Mouse (Mus musculus): ENCODE data around the gene Tjp1. TPM values are rescaled to one million over a fixed set of nuclear protein-coding genes. Genes with fewer than 3 reads are reported as not detected.
A peak's percentile ranks its signal among the peaks of the same experiment; 100 is the strongest.

Tjp1 gene
- total RNA-seq (2014; rRNA removed) (46.7 and 50.6 TPM in 2 replicates), polyA plus RNA-seq (2015; fragmentation: Nextera tagmentation; extraction: Ambion mirVana) (17.9 and 23.2 TPM in 2 replicates)

DNA sequence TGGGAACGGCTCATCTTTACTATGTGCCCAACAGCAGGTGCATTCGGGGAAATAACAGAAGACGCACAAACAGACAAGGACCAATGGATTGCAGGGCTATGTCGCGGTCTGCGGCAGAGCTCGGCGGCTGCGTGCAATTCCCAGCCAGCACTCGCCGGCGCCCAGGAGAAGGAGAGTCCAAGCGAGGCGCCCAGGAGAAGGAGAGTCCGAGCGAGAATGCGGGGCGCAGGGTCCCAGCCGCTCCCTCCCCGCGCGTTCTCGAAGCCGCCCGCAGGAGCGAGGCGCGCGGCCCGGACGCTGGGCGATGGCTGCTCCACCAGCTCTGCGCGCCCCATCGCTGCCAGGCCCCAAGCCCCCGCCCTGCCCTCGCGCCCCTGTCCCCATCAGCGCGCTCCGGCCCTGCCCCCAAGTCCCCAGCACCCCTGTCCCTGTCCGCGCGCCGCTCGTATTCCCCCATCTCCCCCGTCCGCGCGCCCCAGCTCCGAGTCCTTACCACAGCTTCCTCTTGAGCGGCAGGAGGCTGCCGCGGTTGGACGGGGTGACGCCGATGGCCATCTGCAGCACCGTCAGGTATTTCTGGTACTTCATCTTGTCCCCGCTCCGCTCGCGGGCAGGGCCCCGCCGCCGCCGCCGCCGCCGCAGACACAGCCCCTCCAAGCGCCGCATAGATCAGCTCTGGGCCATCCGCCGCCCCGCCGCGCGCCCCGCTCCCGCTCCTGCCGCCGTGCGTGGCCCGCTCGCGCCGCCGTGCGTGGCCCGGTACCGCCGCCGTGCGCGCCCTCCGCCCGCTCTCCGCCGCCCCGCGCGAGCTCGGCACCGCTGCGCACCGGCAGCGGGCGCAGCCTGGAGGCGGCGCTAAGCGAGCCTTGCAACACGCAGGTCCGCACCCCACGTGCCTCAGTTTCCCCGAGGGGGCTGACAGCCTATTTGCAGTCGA lies at the start of gene Tjp1:
Gene Tjp1 (minus strand): TSS at position 711 of the 937 bp plus-strand sequence.
- H3K27ac ChIP-seq (ENCODE audit: low read depth, low read length): peak within 1 kb of the TSS; percentile 90
- peak; percentile 49; the same call in 1 of the 2 replicates for TF ChIP-seq CTCF (IDR thresholded peaks at IDR 0.05)
- H3K27me3 ChIP-seq (ENCODE audit: insufficient read depth, low read length): no peaks in the 10 kb centered on the region
- H3K4me3 ChIP-seq (ENCODE audit: low read depth, low read length): peak within 1 kb of the TSS; percentile 82
- no peaks in the 10 kb centered on the region for H3K36me3 ChIP-seq (ENCODE audit: insufficient read depth, low read length)
- H3K4me1 ChIP-seq (ENCODE audit: insufficient read depth, low read length): no peaks in the 10 kb centered on the region
- under 1% methylated on average over 90 of the region's 115 CpGs for WGBS
- DNase-seq (ENCODE audit: low spot score): peak; percentile 76
- no peaks in the 10 kb centered on the region for H3K9me3 ChIP-seq (ENCODE audit: low read length)
- ATAC-seq (ENCODE audit: low FRiP score): peak; percentile 90
- H3K9ac ChIP-seq (replicated peaks; ENCODE audit: low read length, poor library complexity, severe bottlenecking): peak within 1 kb of the TSS; percentile 92
- H3K4me2 ChIP-seq (ENCODE audit: low read depth, low read length, poor library complexity, severe bottlenecking): peak within 1 kb of the TSS; percentile 64

DNA sequence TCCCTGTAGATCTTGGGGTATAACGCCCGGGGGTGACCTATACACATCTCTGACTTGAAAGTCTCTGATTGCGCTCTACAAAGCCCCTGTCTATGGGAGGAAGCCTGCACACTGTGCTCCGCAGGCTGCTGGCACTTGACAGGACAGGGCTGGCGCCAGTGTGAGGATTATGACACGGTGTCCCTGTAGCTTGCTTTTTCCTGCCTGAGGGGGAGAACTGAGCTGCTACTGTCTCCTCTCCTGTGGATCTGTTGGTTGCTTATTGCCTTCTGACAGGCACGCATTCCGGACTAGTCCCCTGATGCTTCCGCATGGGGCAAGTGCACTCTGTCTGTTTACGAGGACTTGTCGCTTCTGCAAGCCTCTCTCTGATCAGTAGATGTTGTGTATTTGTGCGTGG lies 49.5 kb upstream of the Tjp1 start:
- Histone ChIP-seq H3K27ac (ENCODE audit: low read depth, low read length) (no peak overlapping the region), H3K9me3 (ENCODE audit: low read length) (no peaks in the 10 kb centered on the region), H3K4me3 (ENCODE audit: low read depth, low read length) (no peak overlapping the region), H3K9ac (replicated peaks; ENCODE audit: low read length, poor library complexity, severe bottlenecking) (no peak overlapping the region), H3K4me1 (ENCODE audit: insufficient read depth, low read length) (no peaks in the 10 kb centered on the region), H3K36me3 (ENCODE audit: insufficient read depth, low read length) (no peaks in the 10 kb centered on the region), H3K4me2 (ENCODE audit: low read depth, low read length, poor library complexity, severe bottlenecking) (peak overlapping the region; percentile 23; the same call in 1 of the 2 replicates), H3K27me3 (ENCODE audit: insufficient read depth, low read length) (no peaks in the 10 kb centered on the region)
- DNase-seq (ENCODE audit: low spot score) (peak; percentile 84), ATAC-seq (ENCODE audit: low FRiP score) (peak; percentile 90)
- peak; percentile 24; the same call in 1 of the 2 replicates for TF ChIP-seq CTCF (IDR thresholded peaks at IDR 0.05)
- 37% methylated on average over 12 of the region's 12 CpGs for WGBS

DNA sequence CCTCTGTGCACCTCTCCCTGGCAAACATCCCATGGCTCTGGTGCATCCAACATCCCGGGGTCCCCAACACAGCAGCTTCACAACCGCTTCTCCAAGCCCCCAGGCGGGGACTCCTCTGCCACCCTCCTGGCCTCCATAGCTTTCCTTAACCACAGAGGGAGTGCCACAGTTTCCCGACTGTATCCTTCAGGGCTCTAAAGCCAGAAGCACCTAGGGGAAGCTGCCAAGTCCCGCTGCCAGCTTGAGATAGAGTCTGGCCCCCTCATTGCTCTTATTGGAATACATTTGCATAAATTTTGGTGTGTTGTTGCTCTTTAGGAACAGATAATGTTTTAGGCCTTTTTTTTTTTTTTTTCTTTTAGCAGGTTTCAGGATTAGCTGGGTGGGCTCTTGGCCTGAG lies 45.1 kb upstream of the Tjp1 start:
- no peak overlapping the region for H3K27ac ChIP-seq (ENCODE audit: low read depth, low read length)
- H3K9ac ChIP-seq (replicated peaks; ENCODE audit: low read length, poor library complexity, severe bottlenecking): no peak overlapping the region
- ATAC-seq (ENCODE audit: low FRiP score) (no peak), DNase-seq (ENCODE audit: low spot score) (peak; percentile 62)
- no peaks in the 10 kb centered on the region for H3K36me3 ChIP-seq (ENCODE audit: insufficient read depth, low read length)
- no peak overlapping the region for H3K4me2 ChIP-seq (ENCODE audit: low read depth, low read length, poor library complexity, severe bottlenecking)
- TF ChIP-seq CTCF (IDR thresholded peaks at IDR 0.05): no peak
- H3K4me1 ChIP-seq (ENCODE audit: insufficient read depth, low read length): no peaks in the 10 kb centered on the region
- no peak overlapping the region for H3K4me3 ChIP-seq (ENCODE audit: low read depth, low read length)
- no peaks in the 10 kb centered on the region for H3K9me3 ChIP-seq (ENCODE audit: low read length)
- 39% methylated on average over 5 of the region's 5 CpGs for WGBS
- H3K27me3 ChIP-seq (ENCODE audit: insufficient read depth, low read length): no peaks in the 10 kb centered on the region

DNA sequence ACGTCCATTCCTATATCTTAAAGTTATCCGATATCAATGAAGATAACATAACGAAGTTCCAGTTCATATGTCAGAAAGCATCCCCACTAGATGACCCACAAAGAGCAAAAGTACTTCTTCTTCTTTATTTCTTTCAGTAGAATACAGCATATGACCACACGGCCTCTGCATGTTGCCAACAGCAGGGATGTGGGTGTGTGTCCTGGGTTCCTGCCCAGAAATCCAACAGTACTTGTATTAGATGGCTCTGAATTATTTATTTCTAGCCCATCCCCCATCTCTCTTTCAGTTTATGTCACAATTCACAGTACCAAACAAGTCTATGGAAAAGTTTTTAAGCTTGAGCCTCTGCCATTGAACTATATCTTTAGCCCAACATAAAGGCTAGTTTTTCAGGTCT lies 43.1 kb upstream of the Tjp1 start:
- Histone ChIP-seq H3K4me2 (ENCODE audit: low read depth, low read length, poor library complexity, severe bottlenecking) (no peak overlapping the region), H3K9ac (replicated peaks; ENCODE audit: low read length, poor library complexity, severe bottlenecking) (no peak overlapping the region), H3K9me3 (ENCODE audit: low read length) (no peaks in the 10 kb centered on the region), H3K27ac (ENCODE audit: low read depth, low read length) (no peak overlapping the region), H3K4me1 (ENCODE audit: insufficient read depth, low read length) (no peaks in the 10 kb centered on the region), H3K36me3 (ENCODE audit: insufficient read depth, low read length) (no peaks in the 10 kb centered on the region), H3K27me3 (ENCODE audit: insufficient read depth, low read length) (no peaks in the 10 kb centered on the region), H3K4me3 (ENCODE audit: low read depth, low read length) (no peak overlapping the region)
- TF ChIP-seq CTCF (IDR thresholded peaks at IDR 0.05): no peak
- ATAC-seq (ENCODE audit: low FRiP score) (no peak), DNase-seq (ENCODE audit: low spot score) (peak; percentile 30)
- WGBS: 79% methylated on average over 4 of the region's 4 CpGs

GRCm38 (mm10) chr7:65555996-65556395 lies 28.4 kb upstream of the Tjp1 start:
- DNase-seq (ENCODE audit: low spot score): peak; percentile 44
- WGBS: 13% methylated on average over 1 of the region's 1 CpGs

DNA sequence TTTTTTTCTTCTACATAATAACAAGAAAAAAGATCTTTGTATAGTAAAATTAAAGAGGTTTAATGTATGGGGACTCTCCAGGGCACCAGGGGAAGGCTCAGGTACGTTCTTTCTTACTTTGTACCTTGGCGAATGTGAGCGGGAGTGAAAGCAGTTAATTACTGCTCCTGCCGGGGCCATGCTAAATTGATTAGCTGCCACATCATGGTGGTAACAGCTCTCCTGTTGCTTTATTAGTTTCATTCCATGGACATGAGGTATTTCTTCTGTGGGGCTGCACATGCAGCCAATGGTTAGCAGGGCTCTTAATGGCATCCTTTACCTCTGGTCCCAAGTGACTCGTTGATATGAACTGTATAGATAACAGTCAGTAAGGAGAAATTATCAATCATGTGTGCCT lies 18.2 kb upstream of the Tjp1 start:
- no peak overlapping the region for H3K27ac ChIP-seq (ENCODE audit: low read depth, low read length)
- H3K4me3 ChIP-seq (ENCODE audit: low read depth, low read length): no peak overlapping the region
- no peak for TF ChIP-seq CTCF (IDR thresholded peaks at IDR 0.05)
- no peaks in the 10 kb centered on the region for H3K4me1 ChIP-seq (ENCODE audit: insufficient read depth, low read length)
- H3K4me2 ChIP-seq (ENCODE audit: low read depth, low read length, poor library complexity, severe bottlenecking): no peak overlapping the region
- H3K9me3 ChIP-seq (ENCODE audit: low read length): no peaks in the 10 kb centered on the region
- no peaks in the 10 kb centered on the region for H3K27me3 ChIP-seq (ENCODE audit: insufficient read depth, low read length)
- WGBS: 57% methylated on average over 5 of the region's 5 CpGs
- no peaks in the 10 kb centered on the region for H3K36me3 ChIP-seq (ENCODE audit: insufficient read depth, low read length)
- ATAC-seq (ENCODE audit: low FRiP score) (no peak), DNase-seq (ENCODE audit: low spot score) (no peak)
- H3K9ac ChIP-seq (replicated peaks; ENCODE audit: low read length, poor library complexity, severe bottlenecking): no peak overlapping the region

More at GRCm38 (mm10) chr7:65555996-65556395, 28.4 kb upstream of the Tjp1 start:
- H3K9me3 ChIP-seq (ENCODE audit: low read length): no peaks in the 10 kb centered on the region
- no peak for ATAC-seq (ENCODE audit: low FRiP score)
- no peak overlapping the region for H3K27ac ChIP-seq (ENCODE audit: low read depth, low read length)
- H3K4me2 ChIP-seq (ENCODE audit: low read depth, low read length, poor library complexity, severe bottlenecking): no peak overlapping the region
- no peaks in the 10 kb centered on the region for H3K36me3 ChIP-seq (ENCODE audit: insufficient read depth, low read length)
- TF ChIP-seq CTCF (IDR thresholded peaks at IDR 0.05): no peak
- no peaks in the 10 kb centered on the region for H3K4me1 ChIP-seq (ENCODE audit: insufficient read depth, low read length)
- no peak overlapping the region for H3K4me3 ChIP-seq (ENCODE audit: low read depth, low read length)
- H3K27me3 ChIP-seq (ENCODE audit: insufficient read depth, low read length): no peaks in the 10 kb centered on the region
- no peak overlapping the region for H3K9ac ChIP-seq (replicated peaks; ENCODE audit: low read length, poor library complexity, severe bottlenecking)
